Mouse (Mus musculus): ENCODE data around the gene Dab1. TPM values are rescaled to one million over a fixed set of nuclear protein-coding genes. Genes with fewer than 3 reads are reported as not detected.

The Dab1 gene
- polyA plus RNA-seq, 1 experiment from 2014 or later, result 36.4 TPM

DNA sequence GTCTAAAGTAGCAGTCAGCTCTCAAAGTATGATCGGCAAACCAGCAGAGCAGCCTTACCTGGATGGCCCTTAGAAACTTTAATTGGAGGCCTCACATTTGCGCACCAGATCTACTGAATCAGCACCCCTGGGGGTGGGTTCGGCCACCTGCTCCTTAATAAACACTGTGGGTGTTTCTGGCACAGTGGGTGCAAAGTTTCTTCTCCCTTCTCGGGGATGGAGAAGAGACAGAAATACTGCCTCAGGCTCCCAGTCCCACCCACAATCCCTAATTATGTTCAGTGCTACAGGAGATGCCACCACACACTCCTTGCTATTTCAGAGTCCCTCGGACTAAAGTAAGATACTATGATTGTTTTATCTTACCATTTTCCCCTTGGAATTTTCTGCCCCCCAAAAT, 944.4 kb downstream of the Dab1 start:
- 80% methylated on average over 5 of the region's 5 CpGs for WGBS
- no peaks in the 10 kb centered on the region for H3K9me3 ChIP-seq (ENCODE audit: control insufficient read depth, low read length)
- no peaks in the 10 kb centered on the region for H3K36me3 ChIP-seq (ENCODE audit: control insufficient read depth, insufficient read depth, low read length)
- no peak overlapping the region for H3K27ac ChIP-seq (ENCODE audit: low read depth, low read length)
- no peak overlapping the region for H3K4me2 ChIP-seq (ENCODE audit: low read depth)
- no peak overlapping the region for H3K4me3 ChIP-seq (ENCODE audit: low read depth, low read length)
- no peaks in the 10 kb centered on the region for H3K4me1 ChIP-seq (ENCODE audit: control insufficient read depth, insufficient read depth, low read length)
- no peaks in the 10 kb centered on the region for H3K27me3 ChIP-seq (ENCODE audit: control insufficient read depth, insufficient read depth, low read length)
- DNase-seq (ENCODE audit: low spot score) (no peak), ATAC-seq (ENCODE audit: insufficient read depth, low FRiP score, low TSS enrichment) (no peak)
- H3K9ac ChIP-seq (ENCODE audit: low read length), result no peak overlapping the region

DNA sequence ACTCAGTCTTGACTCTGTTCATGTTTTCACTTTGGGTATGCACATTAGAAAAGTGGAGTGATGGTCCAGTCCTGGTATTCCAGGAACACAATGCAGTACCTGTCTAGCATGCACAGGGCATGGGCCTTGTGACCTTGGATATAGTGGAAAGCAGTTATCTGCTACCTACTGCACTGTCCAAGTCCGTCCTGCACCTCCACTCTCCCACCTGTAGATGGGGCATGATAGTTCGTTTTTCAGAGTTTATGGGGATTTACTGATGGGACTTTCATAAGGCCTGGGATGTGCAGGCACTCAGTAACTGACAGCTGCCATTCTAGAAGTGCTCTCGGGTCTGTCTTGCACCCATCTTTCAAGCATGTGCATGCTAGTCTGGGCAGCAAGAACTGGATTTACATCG, 951.4 kb downstream of the Dab1 start:
- no peak for ATAC-seq (ENCODE audit: insufficient read depth, low FRiP score, low TSS enrichment)
- H3K4me1 ChIP-seq (ENCODE audit: control insufficient read depth, insufficient read depth, low read length), result no peaks in the 10 kb centered on the region
- no peak overlapping the region for H3K4me2 ChIP-seq (ENCODE audit: low read depth)
- no peaks in the 10 kb centered on the region for H3K9me3 ChIP-seq (ENCODE audit: control insufficient read depth, low read length)
- H3K36me3 ChIP-seq (ENCODE audit: control insufficient read depth, insufficient read depth, low read length), result no peaks in the 10 kb centered on the region
- H3K9ac ChIP-seq (ENCODE audit: low read length), result no peak overlapping the region
- H3K27me3 ChIP-seq (ENCODE audit: control insufficient read depth, insufficient read depth, low read length), result no peaks in the 10 kb centered on the region
- no peak overlapping the region for H3K27ac ChIP-seq (ENCODE audit: low read depth, low read length)
- DNase-seq (ENCODE audit: low spot score), result no peak
- no peak overlapping the region for H3K4me3 ChIP-seq (ENCODE audit: low read depth, low read length)
- WGBS, result 72% methylated on average over 4 of the region's 4 CpGs

- Histone ChIP-seq H3K4me2 (ENCODE audit: low read depth) (no peak overlapping the region), H3K36me3 (ENCODE audit: control insufficient read depth, insufficient read depth, low read length) (no peaks in the 10 kb centered on the region), H3K4me3 (ENCODE audit: low read depth, low read length) (no peak overlapping the region), H3K27ac (ENCODE audit: low read depth, low read length) (no peak overlapping the region), H3K9ac (ENCODE audit: low read length) (no peak overlapping the region), H3K9me3 (ENCODE audit: control insufficient read depth, low read length) (no peaks in the 10 kb centered on the region), H3K4me1 (ENCODE audit: control insufficient read depth, insufficient read depth, low read length) (no peaks in the 10 kb centered on the region), H3K27me3 (ENCODE audit: control insufficient read depth, insufficient read depth, low read length) (no peaks in the 10 kb centered on the region)
- no peak for ATAC-seq (ENCODE audit: insufficient read depth, low FRiP score, low TSS enrichment)
- WGBS, result 77% methylated on average over 8 of the region's 8 CpGs
- DNase-seq (ENCODE audit: low spot score), result no peak
Measured at GRCm38 (mm10) chr4:104572440-104572839, 953.3 kb downstream of the Dab1 start.

- ATAC-seq (ENCODE audit: insufficient read depth, low FRiP score, low TSS enrichment), result no peak
- Histone ChIP-seq H3K4me1 (ENCODE audit: control insufficient read depth, insufficient read depth, low read length) (no peaks in the 10 kb centered on the region), H3K27me3 (ENCODE audit: control insufficient read depth, insufficient read depth, low read length) (no peaks in the 10 kb centered on the region), H3K4me2 (ENCODE audit: low read depth) (no peak overlapping the region), H3K9me3 (ENCODE audit: control insufficient read depth, low read length) (no peaks in the 10 kb centered on the region), H3K36me3 (ENCODE audit: control insufficient read depth, insufficient read depth, low read length) (no peaks in the 10 kb centered on the region), H3K9ac (ENCODE audit: low read length) (no peak overlapping the region), H3K4me3 (ENCODE audit: low read depth, low read length) (no peak overlapping the region), H3K27ac (ENCODE audit: low read depth, low read length) (no peak overlapping the region)
- no peak for DNase-seq (ENCODE audit: low spot score)
- 68% methylated on average over 7 of the region's 7 CpGs for WGBS
Measured at GRCm38 (mm10) chr4:104573419-104573818, 954.3 kb downstream of the Dab1 start.

- no peaks in the 10 kb centered on the region for H3K9me3 ChIP-seq (ENCODE audit: control insufficient read depth, low read length)
- H3K4me1 ChIP-seq (ENCODE audit: control insufficient read depth, insufficient read depth, low read length), result peaks cover 8% of the 10 kb centered on the region
- no peak; the same call in 1 of the 2 replicates for ATAC-seq (ENCODE audit: insufficient read depth, low FRiP score, low TSS enrichment)
- no peak overlapping the region for H3K27ac ChIP-seq (ENCODE audit: low read depth, low read length)
- no peaks in the 10 kb centered on the region for H3K36me3 ChIP-seq (ENCODE audit: control insufficient read depth, insufficient read depth, low read length)
- H3K4me3 ChIP-seq (ENCODE audit: low read depth, low read length), result no peak overlapping the region
- no peaks in the 10 kb centered on the region for H3K27me3 ChIP-seq (ENCODE audit: control insufficient read depth, insufficient read depth, low read length)
- WGBS, result 72% methylated on average over 3 of the region's 3 CpGs
- no peak overlapping the region for H3K9ac ChIP-seq (ENCODE audit: low read length)
- H3K4me2 ChIP-seq (ENCODE audit: low read depth), result no peak overlapping the region
- DNase-seq (ENCODE audit: low spot score), result no peak
Measured at GRCm38 (mm10) chr4:104578370-104578769, 959.2 kb downstream of the Dab1 start.

DNA sequence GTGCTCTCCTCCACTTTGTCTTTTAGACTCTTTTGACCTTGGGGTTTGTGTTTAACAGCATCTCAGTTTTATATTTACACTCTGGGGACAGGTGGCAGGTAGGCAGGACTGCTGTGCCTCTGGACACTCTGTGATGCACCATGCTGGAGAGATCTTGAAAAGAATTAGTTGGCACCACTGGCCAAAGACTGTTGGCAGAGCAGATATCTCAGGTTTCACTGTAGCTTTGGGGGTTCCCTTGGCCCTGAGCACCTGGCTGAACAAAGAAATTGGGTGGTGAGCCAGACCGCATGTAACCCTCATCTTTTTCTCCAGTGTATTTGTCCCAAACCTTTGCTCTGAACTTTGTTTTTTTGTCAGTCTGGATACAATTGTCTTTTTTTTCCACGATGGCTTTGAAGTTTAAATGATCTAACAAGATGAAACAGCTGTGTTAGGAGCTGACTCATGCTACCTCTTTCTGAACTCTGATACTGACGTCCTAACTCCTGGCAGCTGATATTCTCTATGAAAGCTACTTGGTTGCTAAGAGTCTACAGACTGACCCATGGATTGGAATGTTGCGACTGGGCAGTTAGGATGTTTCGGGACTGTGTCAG, 960.9 kb downstream of the Dab1 start:
- WGBS, result 80% methylated on average over 5 of the region's 5 CpGs
- no peak for DNase-seq (ENCODE audit: low spot score)
- H3K4me1 ChIP-seq (ENCODE audit: control insufficient read depth, insufficient read depth, low read length), result peaks cover 8% of the 10 kb centered on the region
- no peak overlapping the region for H3K4me2 ChIP-seq (ENCODE audit: low read depth)
- no peaks in the 10 kb centered on the region for H3K36me3 ChIP-seq (ENCODE audit: control insufficient read depth, insufficient read depth, low read length)
- H3K4me3 ChIP-seq (ENCODE audit: low read depth, low read length), result no peak overlapping the region
- H3K9ac ChIP-seq (ENCODE audit: low read length), result no peak overlapping the region
- ATAC-seq (ENCODE audit: insufficient read depth, low FRiP score, low TSS enrichment), result no peak
- no peak overlapping the region for H3K27ac ChIP-seq (ENCODE audit: low read depth, low read length)
- no peaks in the 10 kb centered on the region for H3K9me3 ChIP-seq (ENCODE audit: control insufficient read depth, low read length)
- H3K27me3 ChIP-seq (ENCODE audit: control insufficient read depth, insufficient read depth, low read length), result no peaks in the 10 kb centered on the region

- Histone ChIP-seq H3K4me2 (ENCODE audit: low read depth) (no peak overlapping the region), H3K9ac (ENCODE audit: low read length) (no peak overlapping the region), H3K4me1 (ENCODE audit: control insufficient read depth, insufficient read depth, low read length) (peaks cover 8% of the 10 kb centered on the region), H3K27me3 (ENCODE audit: control insufficient read depth, insufficient read depth, low read length) (no peaks in the 10 kb centered on the region), H3K4me3 (ENCODE audit: low read depth, low read length) (no peak overlapping the region), H3K36me3 (ENCODE audit: control insufficient read depth, insufficient read depth, low read length) (no peaks in the 10 kb centered on the region), H3K9me3 (ENCODE audit: control insufficient read depth, low read length) (no peaks in the 10 kb centered on the region), H3K27ac (ENCODE audit: low read depth, low read length) (no peak overlapping the region)
- DNase-seq (ENCODE audit: low spot score), result no peak
- no peak for ATAC-seq (ENCODE audit: insufficient read depth, low FRiP score, low TSS enrichment)
- 35% methylated on average over 5 of the region's 5 CpGs for WGBS
Measured at GRCm38 (mm10) chr4:104582726-104583125, 963.6 kb downstream of the Dab1 start.

DNA sequence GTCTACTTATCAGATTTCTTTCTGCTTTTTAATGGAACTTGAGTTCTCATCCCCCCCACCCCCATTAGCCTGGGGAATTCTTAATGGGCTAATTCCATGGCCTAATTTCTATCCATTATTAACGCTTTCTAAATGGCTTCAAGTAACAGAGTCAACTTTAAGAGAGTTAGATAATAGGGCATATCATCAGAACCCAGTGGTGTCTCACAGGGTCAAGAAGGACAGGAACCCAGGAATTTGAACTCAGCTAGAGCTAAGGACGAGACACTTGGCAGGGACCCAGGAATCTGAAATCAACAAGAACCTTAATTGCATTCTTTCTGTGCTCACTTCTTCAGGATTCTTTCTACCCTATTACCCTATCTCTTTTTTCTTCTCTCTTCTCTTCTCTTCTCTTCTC, 968.7 kb downstream of the Dab1 start:
- Histone ChIP-seq H3K27me3 (ENCODE audit: control insufficient read depth, insufficient read depth, low read length) (no peaks in the 10 kb centered on the region), H3K36me3 (ENCODE audit: control insufficient read depth, insufficient read depth, low read length) (no peaks in the 10 kb centered on the region), H3K9me3 (ENCODE audit: control insufficient read depth, low read length) (no peaks in the 10 kb centered on the region), H3K27ac (ENCODE audit: low read depth, low read length) (no peak overlapping the region), H3K4me2 (ENCODE audit: low read depth) (no peak overlapping the region), H3K9ac (ENCODE audit: low read length) (no peak overlapping the region), H3K4me1 (ENCODE audit: control insufficient read depth, insufficient read depth, low read length) (peaks cover 3% of the 10 kb centered on the region; the same call in 1 of the 2 replicates), H3K4me3 (ENCODE audit: low read depth, low read length) (no peak overlapping the region)
- DNase-seq (ENCODE audit: low spot score) (no peak), ATAC-seq (ENCODE audit: insufficient read depth, low FRiP score, low TSS enrichment) (no peak)
- WGBS, result 75% methylated on average over 2 of the region's 2 CpGs

DNA sequence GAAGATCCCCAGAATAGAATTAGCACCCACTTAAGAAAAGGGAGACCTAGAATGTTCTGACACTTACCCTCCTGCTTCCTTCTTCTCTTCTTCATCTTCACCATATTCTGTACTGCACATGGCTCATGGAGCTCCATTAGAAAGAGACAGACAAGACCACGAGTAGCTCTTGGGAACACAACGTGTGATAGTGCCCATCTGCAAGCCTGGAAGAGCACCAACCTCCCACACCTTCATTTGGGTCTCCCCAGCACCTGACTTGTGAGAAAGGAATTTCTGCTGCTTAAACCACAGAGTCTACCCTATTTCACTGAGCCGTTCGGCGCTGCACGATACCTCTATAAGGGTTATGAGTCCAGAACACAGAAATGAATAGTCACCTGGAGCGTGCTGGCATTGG, 977.8 kb downstream of the Dab1 start:
- Histone ChIP-seq H3K4me3 (ENCODE audit: low read depth, low read length) (no peak overlapping the region), H3K27me3 (ENCODE audit: control insufficient read depth, insufficient read depth, low read length) (no peaks in the 10 kb centered on the region), H3K36me3 (ENCODE audit: control insufficient read depth, insufficient read depth, low read length) (no peaks in the 10 kb centered on the region), H3K9ac (ENCODE audit: low read length) (no peak overlapping the region), H3K9me3 (ENCODE audit: control insufficient read depth, low read length) (no peaks in the 10 kb centered on the region), H3K27ac (ENCODE audit: low read depth, low read length) (no peak overlapping the region), H3K4me1 (ENCODE audit: control insufficient read depth, insufficient read depth, low read length) (no peaks in the 10 kb centered on the region), H3K4me2 (ENCODE audit: low read depth) (no peak overlapping the region)
- 96% methylated on average over 7 of the region's 7 CpGs for WGBS
- ATAC-seq (ENCODE audit: insufficient read depth, low FRiP score, low TSS enrichment) (no peak), DNase-seq (ENCODE audit: low spot score) (no peak)
